Mouse (Mus musculus) intestine, embryonic 16.5 days (tissue): ENCODE measurements at regions not wholly inside any gene's neighbourhood (a gene's known extent, or its start where the extent isn't known, plus 50 kb on each side); places are given as distances from the start of the nearest gene placed in this dataset.
A peak's percentile ranks its signal among the peaks of the same experiment; 100 is the strongest.

ENCODE experiments used
- ATAC-seq: fragments of 200-750 bp; cut with Nextera tagmentation; 2 replicates; pipeline ENCODE4 v1.8.0; 2017; ENCODE audit warnings: moderate TSS enrichment, moderate library complexity
- H3K27ac ChIP-seq: fragments of 300-500 bp; sonication (generic); 2 replicates; pipeline ENCODE4 v1.5.1; 2014; ENCODE audit warnings: mild to moderate bottlenecking, low read length
- H3K27me3 ChIP-seq: fragments of 300-500 bp; sonication (generic); replicated peaks from 2 replicates; pipeline ENCODE4 v1.6.1; 2014; ENCODE audit warnings: low read length, control low read depth, mixed read lengths; ENCODE audit not compliant: control insufficient read depth, insufficient read depth
- H3K36me3 ChIP-seq: fragments of 300-500 bp; sonication (generic); 2 replicates; pipeline ENCODE4 v1.6.1; 2014; ENCODE audit warnings: low read length, control low read depth; ENCODE audit not compliant: control insufficient read depth, insufficient read depth
- H3K4me1 ChIP-seq: fragments of 300-500 bp; sonication (generic); 2 replicates; pipeline ENCODE4 v1.6.1; 2014; ENCODE audit warnings: low read length, control low read depth, mixed read lengths; ENCODE audit not compliant: control insufficient read depth, insufficient read depth
- H3K4me2 ChIP-seq: fragments of 300-500 bp; sonication (generic); 2 replicates; pipeline ENCODE4 v1.6.1; 2014; ENCODE audit warnings: low read depth, low read length, control low read depth
- H3K4me3 ChIP-seq: fragments of 300-500 bp; sonication (generic); 2 replicates; pipeline ENCODE4 v1.5.1; 2014; ENCODE audit warnings: mild to moderate bottlenecking, low read length
- H3K9ac ChIP-seq: fragments of 300-500 bp; sonication (generic); 2 replicates; pipeline ENCODE4 v1.6.1; 2014; ENCODE audit warnings: low read depth, low read length
- H3K9me3 ChIP-seq: fragments of 300-500 bp; sonication (generic); 2 replicates; pipeline ENCODE4 v1.6.1; 2016; ENCODE audit warnings: low read length, control low read depth; ENCODE audit not compliant: control insufficient read depth
- WGBS: fragments of 180-500 bp; shearing (Covaris S2); extraction: QIAGEN DNeasy Blood & Tissue Kit; methylation state at CpG from one replicate; pipeline ENCODE4 v1.1.7; 2014; 5-methylcytosine and 5-hydroxymethylcytosine counted together

DNA sequence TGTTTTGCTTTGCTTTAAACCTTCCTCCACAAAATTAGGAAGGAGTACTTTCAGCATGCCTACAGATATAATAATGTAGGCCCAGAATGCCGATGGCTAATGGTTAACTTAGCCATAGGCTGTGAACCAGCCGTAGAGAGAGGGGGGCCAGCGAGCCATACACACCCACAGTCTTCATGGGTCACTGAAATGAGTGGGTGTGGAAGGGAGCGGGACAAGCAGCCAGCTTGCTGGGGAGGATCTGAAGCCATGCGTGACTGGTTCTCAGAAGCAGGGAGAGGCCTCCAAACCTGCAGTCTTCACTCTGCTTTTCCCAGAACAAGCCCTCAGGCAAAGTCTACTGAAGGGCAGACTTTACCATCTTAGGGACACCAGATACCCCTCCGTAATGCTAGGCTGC is 50.8 kb upstream of the Ptpn13 start:
- ATAC-seq = 0 out of 2 replicates have a peak, but pooled peaks have one; percentile 50
- Histone ChIP-seq H3K27ac (no peak overlapping the region), H3K4me2 (no peak overlapping the region)

DNA sequence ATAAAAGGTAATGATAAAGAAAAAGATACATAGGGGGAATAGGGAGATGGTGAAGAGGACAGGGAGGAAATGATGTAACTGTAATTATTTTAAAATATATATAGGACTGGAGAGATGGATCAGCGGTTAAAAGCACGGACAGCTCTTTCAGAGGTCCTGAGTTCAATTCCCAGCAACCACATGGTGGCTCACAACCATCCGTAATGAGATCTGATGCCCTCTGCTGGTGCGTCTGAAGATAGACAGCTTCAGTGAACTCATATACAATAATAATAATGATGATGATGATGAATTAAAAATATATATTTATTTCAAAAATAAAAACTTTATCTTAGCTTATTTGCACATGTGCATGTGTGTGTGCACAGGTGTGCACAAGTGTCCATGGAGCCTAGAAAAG is 51.9 kb upstream of the Ptpn13 start:
- H3K4me2 ChIP-seq = no peak overlapping the region
- WGBS = 93% methylated on average over 4 of the region's 4 CpGs
- 0 out of 2 replicates have a peak, but pooled peaks cover 7% of the 10 kb centered on the region for H3K4me1 ChIP-seq
- no peak overlapping the region for H3K27ac ChIP-seq
- no peak overlapping the region for H3K9ac ChIP-seq
- H3K9me3 ChIP-seq = no peaks in the 10 kb centered on the region
- no peak overlapping the region for H3K4me3 ChIP-seq
- H3K27me3 ChIP-seq = no peaks in the 10 kb centered on the region
- ATAC-seq = no peak
- H3K36me3 ChIP-seq = no peaks in the 10 kb centered on the region

More for the DNA sequence above, 50.8 kb upstream of the Ptpn13 start:
- WGBS = 67% methylated on average over 6 of the region's 6 CpGs
- 0 out of 2 replicates have a peak, but pooled peaks cover 7% of the 10 kb centered on the region for H3K4me1 ChIP-seq
- no peak overlapping the region for H3K4me3 ChIP-seq
- no peaks in the 10 kb centered on the region for H3K36me3 ChIP-seq
- H3K9ac ChIP-seq = no peak overlapping the region
- H3K9me3 ChIP-seq = no peaks in the 10 kb centered on the region
- no peaks in the 10 kb centered on the region for H3K27me3 ChIP-seq

DNA sequence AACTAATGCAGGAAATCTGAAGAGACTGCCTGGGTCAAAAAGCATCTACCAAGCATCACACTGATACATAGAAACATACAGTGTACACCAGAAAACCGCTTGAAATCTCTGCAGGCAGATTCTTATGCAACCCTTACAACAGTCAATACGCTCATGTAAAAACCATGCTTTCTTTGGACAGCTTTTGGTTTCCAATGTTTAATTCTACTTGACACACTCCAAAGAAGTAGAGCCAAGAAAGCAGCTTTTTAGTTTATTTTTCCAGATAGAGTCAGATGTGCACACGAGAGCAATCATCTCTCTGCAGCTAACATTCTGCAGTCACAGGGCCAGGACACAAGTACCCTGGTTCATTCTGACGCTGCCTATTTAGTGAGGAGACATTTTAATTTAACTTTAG is 54.5 kb upstream of the Ptpn13 start:
- ATAC-seq = no peak
- H3K4me1 ChIP-seq = 0 out of 2 replicates have a peak, but pooled peaks cover 3% of the 10 kb centered on the region
- H3K4me2 ChIP-seq = no peak overlapping the region
- no peaks in the 10 kb centered on the region for H3K36me3 ChIP-seq
- H3K9ac ChIP-seq = no peak overlapping the region
- no peaks in the 10 kb centered on the region for H3K27me3 ChIP-seq
- H3K27ac ChIP-seq = no peak overlapping the region
- no peak overlapping the region for H3K4me3 ChIP-seq
- WGBS = 65% methylated on average over 4 of the region's 4 CpGs
- H3K9me3 ChIP-seq = no peaks in the 10 kb centered on the region

DNA sequence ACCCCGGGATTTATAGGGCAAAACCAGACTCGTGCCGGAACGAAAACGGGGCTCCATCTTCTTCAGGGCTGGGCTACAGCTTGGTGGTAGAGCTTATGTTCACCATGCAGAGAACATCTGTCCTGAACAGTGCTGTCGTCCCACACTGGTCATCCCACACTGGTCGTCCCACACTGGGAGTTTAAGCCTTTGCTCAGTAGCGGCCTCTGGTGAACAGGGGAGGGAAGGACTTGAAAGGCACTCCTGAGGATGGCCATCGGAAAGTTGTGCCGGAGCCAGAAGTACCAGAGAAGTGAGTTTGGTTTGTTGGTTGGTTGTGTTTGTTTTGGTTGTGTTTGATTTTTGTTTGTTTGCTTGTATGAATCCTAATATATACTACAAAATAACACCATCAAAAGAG is 56.0 kb upstream of the Ptpn13 start:
- WGBS = 76% methylated on average over 10 of the region's 10 CpGs
- Histone ChIP-seq H3K27ac (no peak overlapping the region), H3K9me3 (no peaks in the 10 kb centered on the region), H3K9ac (no peak overlapping the region), H3K36me3 (no peaks in the 10 kb centered on the region), H3K4me3 (no peak overlapping the region), H3K27me3 (no peaks in the 10 kb centered on the region), H3K4me1 (no peaks in the 10 kb centered on the region), H3K4me2 (no peak overlapping the region)
- no peak for ATAC-seq

DNA sequence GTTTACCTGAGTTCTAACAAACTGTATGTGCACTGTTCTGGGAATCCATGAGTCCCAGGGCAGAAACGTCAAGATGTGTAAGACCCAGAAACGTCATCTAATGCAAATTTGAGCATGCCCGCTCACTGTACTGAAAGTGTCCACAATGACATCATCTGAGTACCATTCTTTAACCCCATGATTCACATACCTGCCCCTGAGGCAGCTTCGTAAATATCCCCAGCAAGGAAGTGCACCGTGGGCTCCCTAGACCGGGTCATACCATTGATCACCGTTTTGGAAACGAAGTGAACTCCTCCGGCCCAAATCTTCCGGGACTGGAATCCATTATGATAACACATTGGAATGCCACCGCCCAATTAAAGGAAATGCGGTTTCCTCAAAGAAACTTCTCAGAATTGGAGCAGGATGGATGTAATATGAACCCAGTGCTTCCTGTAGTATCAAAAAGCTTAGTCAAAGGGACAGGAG is 57.8 kb upstream of the Ptpn13 start:
- Histone ChIP-seq H3K4me1 (no peaks in the 10 kb centered on the region), H3K4me2 (no peak overlapping the region), H3K9me3 (no peaks in the 10 kb centered on the region), H3K27me3 (no peaks in the 10 kb centered on the region), H3K9ac (no peak overlapping the region), H3K27ac (no peak overlapping the region), H3K4me3 (no peak overlapping the region), H3K36me3 (no peaks in the 10 kb centered on the region)
- WGBS = 69% methylated on average over 12 of the region's 12 CpGs
- no peak for ATAC-seq

DNA sequence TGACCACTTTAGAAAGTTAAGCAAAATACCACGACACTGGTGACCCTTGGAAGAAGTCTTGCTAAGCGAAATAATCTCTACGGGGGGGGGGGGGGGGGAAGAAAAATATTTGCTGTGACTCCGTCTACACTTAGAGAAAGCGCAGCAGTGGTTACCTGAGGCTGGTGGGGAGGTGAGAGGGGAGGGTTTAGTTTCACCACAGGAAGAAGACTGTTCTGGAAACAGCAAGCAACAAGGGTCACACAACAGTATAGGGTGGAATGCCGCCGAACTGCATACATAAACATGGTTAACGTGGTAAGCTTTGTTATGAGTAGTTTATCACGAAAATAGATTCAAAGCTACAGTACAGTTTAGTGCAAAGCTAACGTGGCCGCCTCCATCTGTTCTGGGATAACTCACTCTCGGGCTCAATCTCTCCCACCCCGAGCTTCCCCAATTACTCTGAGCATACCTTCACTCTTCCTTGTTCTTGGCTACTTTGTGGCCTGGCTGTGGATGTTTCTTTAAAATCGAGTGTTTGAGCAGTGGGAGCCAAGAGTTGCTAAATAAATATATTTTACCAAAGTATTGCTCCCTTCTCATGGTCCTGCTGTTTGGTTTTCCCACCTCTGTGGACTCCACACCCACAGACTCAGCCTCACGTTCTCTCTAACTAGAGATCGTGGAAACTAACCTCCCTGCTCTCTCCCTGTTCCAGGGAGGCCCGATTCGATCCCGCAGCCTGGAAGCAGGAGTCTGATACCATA is 59.1 kb upstream of the Ptpn13 start:
- 81% methylated on average over 19 of the region's 19 CpGs for WGBS
- no peak overlapping the region for H3K9ac ChIP-seq
- ATAC-seq = no peak
- H3K36me3 ChIP-seq = no peaks in the 10 kb centered on the region
- no peak overlapping the region for H3K4me2 ChIP-seq
- H3K27ac ChIP-seq = no peak overlapping the region
- 0 out of 2 replicates have a peak, but pooled peaks cover 1% of the 10 kb centered on the region for H3K4me1 ChIP-seq
- no peak overlapping the region for H3K4me3 ChIP-seq
- no peaks in the 10 kb centered on the region for H3K9me3 ChIP-seq
- H3K27me3 ChIP-seq = no peaks in the 10 kb centered on the region

DNA sequence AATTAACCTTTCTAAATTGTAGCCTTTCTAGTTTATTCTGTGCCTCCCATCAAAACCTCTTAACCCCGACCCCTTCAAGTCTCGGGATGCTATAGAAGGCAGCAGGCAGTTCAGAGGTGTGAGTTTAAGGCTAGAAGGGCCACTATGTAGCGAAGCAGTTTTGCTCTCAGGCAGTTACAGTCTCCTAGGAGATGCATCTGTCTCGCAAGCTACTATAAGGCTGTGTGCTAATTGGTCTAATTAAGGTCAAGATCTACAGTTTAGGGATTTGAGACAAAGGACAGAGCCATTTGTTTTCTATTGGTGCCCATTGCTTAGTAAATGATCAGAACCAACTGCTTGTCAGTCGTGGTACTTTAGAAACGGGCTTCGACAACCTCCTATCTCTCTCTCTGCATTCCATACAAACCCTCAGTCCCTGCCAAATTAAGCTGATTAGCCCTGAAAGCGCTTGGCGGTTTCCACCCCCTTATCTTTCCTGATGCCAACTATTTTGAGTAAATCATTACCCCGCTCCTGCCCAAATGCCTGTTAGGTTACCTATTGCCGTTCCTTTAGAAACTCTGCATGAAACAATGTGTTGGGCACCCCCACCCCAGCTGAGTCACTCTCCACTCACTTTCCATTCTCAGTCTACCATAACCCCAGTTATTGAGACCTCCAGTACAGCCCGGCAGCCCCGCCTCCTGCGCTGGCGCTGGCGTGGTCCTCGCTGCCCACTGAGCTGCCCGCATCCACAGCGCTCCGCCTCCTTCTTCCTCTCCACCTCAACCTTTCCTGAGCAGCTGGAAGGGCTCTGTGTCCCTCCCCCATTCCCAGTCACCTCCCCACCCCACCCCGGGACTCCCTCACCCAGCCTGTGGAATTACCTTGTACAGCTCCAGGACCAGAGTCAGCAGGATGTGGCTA is 59.9 kb upstream of the Ptpn13 start:
- no peak overlapping the region for H3K27ac ChIP-seq
- no peaks in the 10 kb centered on the region for H3K36me3 ChIP-seq
- WGBS = 70% methylated on average over 21 of the region's 21 CpGs
- H3K4me2 ChIP-seq = no peak overlapping the region
- ATAC-seq = peak; percentile 64
- no peak overlapping the region for H3K4me3 ChIP-seq
- no peaks in the 10 kb centered on the region for H3K27me3 ChIP-seq
- H3K9ac ChIP-seq = no peak overlapping the region
- no peaks in the 10 kb centered on the region for H3K9me3 ChIP-seq
- 0 out of 2 replicates have a peak, but pooled peaks cover 2% of the 10 kb centered on the region for H3K4me1 ChIP-seq

DNA sequence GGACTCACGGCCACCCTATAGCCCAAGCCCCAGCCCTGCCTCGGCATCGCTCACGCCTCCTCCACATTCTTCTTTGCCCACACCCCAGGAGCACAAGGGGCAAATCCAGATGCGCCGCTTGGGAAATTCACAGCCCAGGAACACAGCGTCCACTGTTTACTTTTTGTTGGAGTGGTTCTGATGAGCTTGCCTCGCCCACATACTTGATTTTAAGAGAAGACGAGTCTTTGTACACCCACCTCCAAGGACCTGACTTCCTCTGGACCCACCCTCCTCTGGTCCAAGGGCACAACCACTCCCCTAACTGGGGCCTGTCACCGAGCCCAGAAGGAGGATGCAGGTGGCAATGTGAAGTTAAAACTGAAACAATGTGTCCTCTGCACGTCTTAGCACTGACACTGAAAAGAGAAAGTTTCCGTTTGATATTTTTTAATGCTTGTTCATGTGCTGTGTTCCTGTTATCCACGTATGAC is 64.2 kb upstream of the Ptpn13 start:
- Histone ChIP-seq H3K4me2 (no peak overlapping the region), H3K27me3 (no peaks in the 10 kb centered on the region), H3K4me1 (0 out of 2 replicates have a peak, but pooled peaks cover 2% of the 10 kb centered on the region), H3K9me3 (no peaks in the 10 kb centered on the region), H3K36me3 (no peaks in the 10 kb centered on the region), H3K27ac (no peak overlapping the region), H3K9ac (no peak overlapping the region), H3K4me3 (no peak overlapping the region)
- 47% methylated on average over 13 of the region's 13 CpGs for WGBS
- ATAC-seq = no peak

DNA sequence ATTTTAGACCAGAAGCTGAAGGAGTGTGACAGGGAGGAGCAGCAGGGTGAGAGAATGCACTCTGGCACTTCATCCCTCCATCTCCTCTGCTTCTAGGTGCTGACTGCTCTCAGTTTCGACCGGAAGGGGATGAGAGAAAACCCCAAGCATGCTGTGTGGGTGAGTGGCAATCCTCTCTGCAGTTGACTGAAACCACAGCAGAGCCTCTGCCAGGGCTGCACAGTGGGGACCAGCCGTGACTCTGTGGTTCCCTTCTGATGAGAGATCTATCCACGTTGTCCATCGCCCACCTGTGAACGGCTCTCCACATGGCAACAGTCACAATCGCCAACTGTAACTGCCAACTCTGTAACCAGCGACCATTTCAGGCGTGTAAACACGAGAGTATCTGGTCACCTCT is 64.6 kb upstream of the Ptpn13 start:
- ATAC-seq = no peak
- H3K4me2 ChIP-seq = no peak overlapping the region
- no peak overlapping the region for H3K27ac ChIP-seq
- no peaks in the 10 kb centered on the region for H3K9me3 ChIP-seq
- H3K4me1 ChIP-seq = 0 out of 2 replicates have a peak, but pooled peaks cover 2% of the 10 kb centered on the region
- H3K4me3 ChIP-seq = no peak overlapping the region
- H3K36me3 ChIP-seq = no peaks in the 10 kb centered on the region
- 78% methylated on average over 10 of the region's 10 CpGs for WGBS
- no peaks in the 10 kb centered on the region for H3K27me3 ChIP-seq
- H3K9ac ChIP-seq = no peak overlapping the region
